Mouse (Mus musculus) Patski (cell line): ENCODE data around the gene Nupr1. TPM values are rescaled to one million over a fixed set of nuclear protein-coding genes. Genes with fewer than 3 reads are reported as not detected.

Source experiments
- ATAC-seq: fragments of 100-300 bp; one replicate; pipeline ENCODE4 v1.8.0; 2021
- CTCF ChIA-PET: fragments of 350-600 bp; sonication (Branson Sonifier 250); formaldehyde crosslinking; loops from one replicate; lab custom pipeline; 2022; ENCODE audit warnings: inconsistent platforms; lab: Charles Lee
- POLR2A ChIA-PET: fragments of 350-600 bp; sonication (Branson Sonifier 250); formaldehyde crosslinking; loops from one replicate; lab custom pipeline; 2022; ENCODE audit warnings: antibody characterized with exemption, inconsistent platforms; lab: Charles Lee
- DNase-seq: peaks from one replicate; pipeline ENCODE4 v3.0.0-alpha.2; 2011; ENCODE audit warnings: low read depth, low spot score
- H3K27me3 ChIP-seq: fragments of 371-371 bp; one replicate; pipeline ENCODE4 v1.5.1; 2021
- CTCF ChIP-seq: fragments of 100-300 bp; IDR thresholded peaks from one replicate; pipeline ENCODE4 v1.5.1; 2021
- in situ Hi-C: fragments of 300-500 bp; cut with MboI; formaldehyde crosslinking; loops from 3 replicates; pipeline ENCODE4 v1.11.1; 2018; ENCODE audit warnings: low pct_unique_long_range_greater_than_20kb, mixed read lengths
- polyA plus RNA-seq: library from polyadenylated mRNA; unstranded; gene quantifications from one replicate; pipeline ENCODE4 v1.2.3, GENCODE M21; 2021

Gene Nupr1
- polyA plus RNA-seq = 138 TPM

DNA sequence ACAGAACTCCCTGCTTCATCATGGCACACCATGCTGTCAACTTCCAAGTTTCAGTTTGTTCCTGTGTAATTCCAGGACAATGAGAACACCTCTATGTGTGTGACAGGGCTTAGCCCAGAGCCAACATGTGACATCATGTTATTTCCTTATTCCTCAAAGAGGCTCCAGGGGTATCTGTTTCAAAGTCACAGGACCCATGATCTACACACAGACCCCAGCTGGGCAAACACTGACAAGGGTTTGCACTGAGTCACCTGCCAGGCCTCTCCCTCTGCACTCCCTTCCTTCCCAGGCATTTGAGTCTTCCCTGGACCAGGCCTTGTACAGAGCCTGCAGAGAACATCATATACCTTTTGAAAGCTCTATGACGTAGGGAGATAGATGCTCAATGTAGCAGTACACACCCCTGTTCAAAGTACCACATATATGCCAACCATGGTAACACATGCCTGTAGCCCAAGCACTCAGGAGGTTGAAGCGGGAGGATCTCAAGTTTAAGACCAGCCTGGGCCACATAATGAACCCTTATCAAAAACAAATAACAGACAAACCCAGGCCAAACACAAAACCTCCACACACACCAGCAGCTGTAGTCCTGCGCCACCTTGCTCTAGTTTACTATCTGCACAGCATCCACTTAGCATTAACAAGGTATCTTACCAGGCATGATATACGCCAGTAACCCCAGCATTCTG lies at the start of gene Nupr1:
Gene Nupr1 (minus strand): TSS at position 38 of the 695 bp plus-strand sequence.
- no peak for TF ChIP-seq CTCF
- in situ Hi-C loops = no loop called here
- no peak for ATAC-seq
- ChIA-PET CTCF (no interaction called here), POLR2A (no interaction called here)
- no peak for DNase-seq
- no peaks in the 10 kb centered on the region for H3K27me3 ChIP-seq

DNA sequence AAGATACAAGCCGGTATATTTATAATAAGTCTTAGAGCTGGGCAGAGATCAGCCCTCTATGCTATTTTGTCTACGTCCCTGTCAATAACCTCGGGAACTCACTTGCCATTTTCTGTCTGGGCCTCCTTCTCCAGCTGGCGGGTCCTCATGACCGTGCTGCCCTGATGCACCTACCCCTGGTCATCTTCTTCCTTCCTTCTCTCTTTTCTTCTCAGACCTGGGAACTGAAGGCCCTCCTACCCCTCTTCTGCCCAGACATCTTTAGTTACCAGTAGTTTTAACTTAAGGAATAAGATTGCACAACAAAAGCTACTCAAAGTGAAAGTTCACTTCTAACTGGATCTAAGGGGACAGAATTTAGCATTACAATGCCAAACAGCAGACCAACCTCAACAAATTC lies 49.0 kb upstream of the Nupr1 start:
- no peaks in the 10 kb centered on the region for H3K27me3 ChIP-seq
- in situ Hi-C loops = no loop called here
- ChIA-PET CTCF (no interaction called here), POLR2A (no interaction called here)
- no peak for DNase-seq
- no peak for ATAC-seq
- no peak for TF ChIP-seq CTCF

- in situ Hi-C loops = no loop called here
Observed at GRCm38 (mm10) chr7:126678545-126679341, 48.1 kb upstream of the Nupr1 start.

DNA sequence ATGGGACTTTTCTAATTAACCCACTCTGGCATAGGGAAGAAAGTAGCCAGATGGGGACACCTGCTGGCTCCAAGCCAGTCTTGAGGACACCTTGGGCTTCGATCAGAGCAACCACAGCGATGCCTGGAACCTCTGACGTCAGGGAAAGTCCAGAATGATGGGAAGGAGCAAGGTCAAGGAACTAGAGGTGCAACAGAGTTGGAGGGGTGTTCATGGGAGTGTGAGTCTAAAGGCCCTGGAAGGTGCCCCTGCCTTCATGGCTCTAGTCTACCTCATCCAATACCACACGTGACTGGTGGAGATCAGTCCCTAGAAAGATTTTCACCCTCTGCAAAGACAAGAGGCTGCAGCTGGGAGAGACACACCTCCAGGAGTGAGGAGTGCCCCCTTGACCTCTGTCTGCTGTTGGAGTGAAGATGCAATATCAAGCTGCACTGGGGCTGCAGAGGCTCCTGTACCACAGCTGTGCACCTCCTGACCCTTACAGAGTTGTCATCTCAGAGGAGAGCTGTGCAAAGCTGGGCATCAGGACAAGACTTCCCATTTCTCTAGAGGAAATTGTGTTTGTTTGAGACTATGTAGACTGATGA lies 46.1 kb upstream of the Nupr1 start:
- ChIA-PET CTCF (no interaction called here), POLR2A (no interaction called here)
- DNase-seq (no peak), ATAC-seq (no peak)
- in situ Hi-C loops = no loop called here
- TF ChIP-seq CTCF = no peak
- no peaks in the 10 kb centered on the region for H3K27me3 ChIP-seq

More at GRCm38 (mm10) chr7:126678545-126679341, 48.1 kb upstream of the Nupr1 start:
- ChIA-PET CTCF (interaction anchor here (1.2 to 2.2 kb wide), 4 partner anchors 8 to 41 kb away, joined by 3 to 12 read pairs (median 3); no protein-coding TSS in a partner anchor), POLR2A (no interaction called here)
- TF ChIP-seq CTCF = no peak
- no peak for DNase-seq
- no peak for ATAC-seq
- H3K27me3 ChIP-seq = no peaks in the 10 kb centered on the region

DNA sequence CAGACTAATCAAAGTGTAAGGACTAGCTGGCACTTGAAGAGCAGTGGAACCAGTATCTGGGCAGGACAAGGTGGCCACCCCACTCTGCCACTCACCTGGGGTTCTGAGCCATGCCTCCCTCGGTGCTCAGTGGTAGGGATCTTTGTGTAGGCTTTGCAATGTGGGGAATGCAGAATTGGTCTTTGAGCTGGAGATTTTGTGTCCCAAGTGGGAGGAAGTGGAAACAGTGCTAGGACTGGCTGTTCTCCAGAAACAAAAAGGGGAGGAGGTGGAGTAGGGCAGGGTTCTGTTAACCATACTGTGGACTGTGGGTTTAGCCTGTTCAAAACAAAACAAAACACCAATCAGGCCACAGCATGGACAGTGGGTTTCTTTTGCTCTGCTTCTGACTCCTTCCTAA lies 45.5 kb upstream of the Nupr1 start, which contains the start of gene Sult1a1:
Gene Sult1a1 (minus strand): TSS at position 226 of the 400 bp plus-strand sequence.
- in situ Hi-C loops = no loop called here
- DNase-seq (no peak), ATAC-seq (no peak)
- ChIA-PET POLR2A (no interaction called here), CTCF (no interaction called here)
- no peaks in the 10 kb centered on the region for H3K27me3 ChIP-seq
- TF ChIP-seq CTCF = no peak

DNA sequence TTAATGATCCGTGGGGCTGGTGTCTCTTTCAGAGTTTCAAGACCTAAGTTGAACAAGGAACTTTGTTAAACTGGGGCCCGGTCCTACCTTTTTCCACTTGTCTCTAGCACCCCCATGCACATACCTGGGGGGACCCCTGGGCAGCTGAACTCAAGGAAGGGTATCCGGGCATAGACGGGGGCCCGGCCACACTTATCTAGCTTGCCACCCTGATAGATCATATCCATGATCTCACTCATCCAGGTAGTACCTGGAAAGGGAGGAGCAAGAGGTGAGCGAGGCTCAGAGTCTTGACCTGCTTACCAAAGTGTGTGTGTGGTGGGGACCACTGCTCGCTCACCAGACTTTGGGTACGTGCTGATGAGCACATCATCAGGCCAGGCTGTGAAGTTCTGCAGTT lies 44.4 kb upstream of the Nupr1 start:
- TF ChIP-seq CTCF = no peak
- ChIA-PET CTCF (no interaction called here), POLR2A (no interaction called here)
- in situ Hi-C loops = no loop called here
- ATAC-seq (no peak), DNase-seq (no peak)
- H3K27me3 ChIP-seq = no peaks in the 10 kb centered on the region

DNA sequence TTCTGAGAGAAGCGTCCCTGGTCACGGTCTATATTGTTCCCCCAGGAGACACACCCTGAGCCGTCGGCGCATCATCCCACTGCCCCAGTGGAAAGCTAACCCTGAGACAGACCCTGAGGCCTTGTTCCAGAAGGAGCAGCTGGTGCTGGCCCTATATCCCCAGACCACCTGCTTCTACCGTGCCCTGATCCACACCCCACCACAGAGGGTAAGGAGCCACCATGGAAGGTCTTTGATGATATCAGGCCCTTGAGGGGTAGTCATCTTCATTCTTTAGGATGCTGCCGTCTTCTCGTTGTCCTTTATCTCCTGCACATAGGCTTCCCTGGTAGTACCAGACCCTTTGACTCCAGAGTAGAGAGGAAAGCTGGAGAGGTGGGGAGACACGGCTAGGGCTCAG lies 41.5 kb upstream of the Nupr1 start:
- no peaks in the 10 kb centered on the region for H3K27me3 ChIP-seq
- in situ Hi-C loops = no loop called here
- DNase-seq (no peak), ATAC-seq (no peak)
- CTCF ChIA-PET = interaction anchor here (1.4 kb wide), 1 partner anchor 21 kb away, joined by 4 read pairs; no protein-coding TSS in a partner anchor
- no peak for TF ChIP-seq CTCF
- POLR2A ChIA-PET = no interaction called here

GRCm38 (mm10) chr7:126670152-126670551 lies 39.5 kb upstream of the Nupr1 start:
- POLR2A ChIA-PET = no interaction called here
- CTCF ChIA-PET = no interaction called here

GRCm38 (mm10) chr7:126668452-126668851 lies 37.8 kb upstream of the Nupr1 start:
- ATAC-seq = no peak
- no peak for DNase-seq
- no peaks in the 10 kb centered on the region for H3K27me3 ChIP-seq
- in situ Hi-C loops = no loop called here
- ChIA-PET POLR2A (interaction anchor here (0.7 kb wide), 1 partner anchor 30 kb away, joined by 3 read pairs; no protein-coding TSS in a partner anchor), CTCF (no interaction called here)
- no peak for TF ChIP-seq CTCF

More at GRCm38 (mm10) chr7:126670152-126670551, 39.5 kb upstream of the Nupr1 start:
- DNase-seq (no peak), ATAC-seq (no peak)
- in situ Hi-C loops = no loop called here
- no peaks in the 10 kb centered on the region for H3K27me3 ChIP-seq
- no peak for TF ChIP-seq CTCF

GRCm38 (mm10) chr7:126667495-126668090 lies 36.9 kb upstream of the Nupr1 start:
- no peak for TF ChIP-seq CTCF
- H3K27me3 ChIP-seq = no peaks in the 10 kb centered on the region
- POLR2A ChIA-PET = interaction anchor here (0.7 kb wide), 1 partner anchor 31 kb away, joined by 3 read pairs; no protein-coding TSS in a partner anchor
- in situ Hi-C loops = no loop called here
- DNase-seq = no peak
- ATAC-seq = no peak
- CTCF ChIA-PET = no interaction called here
